Mouse (Mus musculus) thymus, adult 2 months (tissue): Measurements from ENCODE around the gene Trabd2b. TPM values are rescaled to one million over a fixed set of nuclear protein-coding genes. Genes with fewer than 3 reads are reported as not detected.

Experiments used
- DNase-seq: peaks from one replicate; pipeline ENCODE4 v3.0.0; 2021
- H3K27ac ChIP-seq: fragments of 200-500 bp; 2 replicates; pipeline ENCODE4 v1.5.1; 2012; ENCODE audit warnings: low read length, control low read depth; ENCODE audit not compliant: control insufficient read depth, insufficient read depth
- H3K27me3 ChIP-seq: fragments of 200-500 bp; 2 replicates; pipeline ENCODE4 v1.6.1; 2012; ENCODE audit warnings: mild to moderate bottlenecking, low read length, moderate library complexity, mixed read lengths; ENCODE audit not compliant: control insufficient read depth, insufficient read depth
- H3K36me3 ChIP-seq: fragments of 200-500 bp; 2 replicates; pipeline ENCODE4 v1.6.1; 2012; ENCODE audit warnings: mild to moderate bottlenecking, low read length, moderate library complexity; ENCODE audit not compliant: control insufficient read depth, insufficient read depth
- H3K4me1 ChIP-seq: fragments of 200-500 bp; replicated peaks from 2 replicates; pipeline ENCODE4 v1.6.1; 2012; ENCODE audit warnings: low read length; ENCODE audit not compliant: control insufficient read depth, insufficient read depth
- H3K4me3 ChIP-seq: fragments of 200-500 bp; 2 replicates; pipeline ENCODE4 v1.5.1; 2012; ENCODE audit warnings: mild to moderate bottlenecking, low read length, control low read depth, moderate library complexity; ENCODE audit not compliant: control insufficient read depth, insufficient read depth
- CTCF ChIP-seq: fragments of 200-500 bp; IDR thresholded peaks from 2 replicates; pipeline ENCODE4 v1.5.1; 2012; ENCODE audit warnings: mild to moderate bottlenecking, control low read depth, low read length, moderate library complexity, borderline replicate concordance; ENCODE audit not compliant: control insufficient read depth, poor library complexity, insufficient read depth; ENCODE audit errors: extremely low read depth
- POLR2A ChIP-seq: fragments of 200-500 bp; IDR thresholded peaks from 2 replicates; pipeline ENCODE4 v1.6.1; 2012; ENCODE audit warnings: mild to moderate bottlenecking, low read length, control low read depth, moderate library complexity; ENCODE audit not compliant: control insufficient read depth, poor library complexity, insufficient read depth; ENCODE audit errors: extremely low read depth
- WGBS: fragments of 180-500 bp; shearing (Covaris S2); methylation state at CpG from one replicate; pipeline ENCODE4 v1.1.7; 2018; 5-methylcytosine and 5-hydroxymethylcytosine counted together
- polyA plus RNA-seq: library from polyadenylated mRNA; depleted of rRNA; stranded (reverse); fragments of >200 nt; gene quantifications from 2 replicates; pipeline ENCODE4 v1.2.3, GENCODE M21; 2012

Trabd2b gene
- polyA plus RNA-seq, 1 experiment, result 1.5 TPM

DNA sequence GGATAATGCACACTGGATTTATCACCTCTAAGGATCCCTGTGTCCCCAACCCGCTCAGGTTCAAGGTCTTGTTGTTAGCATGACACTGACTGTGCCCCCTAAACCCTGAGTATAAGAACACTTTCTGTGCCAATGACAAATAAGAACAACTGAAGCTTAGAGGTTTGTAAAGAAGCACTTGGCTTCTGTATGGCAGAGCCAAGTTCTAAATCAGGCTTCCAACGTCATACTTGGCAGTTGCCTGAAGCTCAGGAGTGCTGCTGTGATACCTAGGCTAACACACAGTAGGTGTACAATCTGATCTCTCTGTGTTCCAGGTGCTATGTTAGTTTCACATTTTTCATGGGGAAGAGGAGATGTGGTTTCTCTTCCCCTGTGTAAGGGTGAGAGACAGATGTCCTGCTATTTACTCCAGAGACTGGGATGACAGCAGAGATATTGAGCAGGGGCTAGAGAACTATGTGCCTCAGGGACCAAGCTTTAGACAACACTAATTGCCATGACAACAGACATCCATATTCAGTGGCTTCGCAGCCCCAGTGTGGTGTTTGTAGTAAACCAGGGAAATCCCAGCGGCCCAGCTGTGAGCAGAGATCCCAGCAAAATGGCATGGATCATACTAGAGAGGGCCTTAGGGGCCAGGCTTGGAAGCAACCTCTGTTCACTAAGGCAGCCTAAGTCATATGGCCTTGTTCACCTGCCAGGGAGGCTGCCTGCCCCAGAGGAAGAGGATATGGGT lies 89.3 kb downstream of the Trabd2b start:
- Histone ChIP-seq H3K27me3 (no peaks in the 10 kb centered on the region), H3K4me3 (no peak overlapping the region), H3K27ac (no peak overlapping the region), H3K36me3 (no peaks in the 10 kb centered on the region), H3K4me1 (no peaks in the 10 kb centered on the region)
- no peak for TF ChIP-seq POLR2A
- 88% methylated on average over 4 of the region's 4 CpGs for WGBS
- no peak for DNase-seq

DNA sequence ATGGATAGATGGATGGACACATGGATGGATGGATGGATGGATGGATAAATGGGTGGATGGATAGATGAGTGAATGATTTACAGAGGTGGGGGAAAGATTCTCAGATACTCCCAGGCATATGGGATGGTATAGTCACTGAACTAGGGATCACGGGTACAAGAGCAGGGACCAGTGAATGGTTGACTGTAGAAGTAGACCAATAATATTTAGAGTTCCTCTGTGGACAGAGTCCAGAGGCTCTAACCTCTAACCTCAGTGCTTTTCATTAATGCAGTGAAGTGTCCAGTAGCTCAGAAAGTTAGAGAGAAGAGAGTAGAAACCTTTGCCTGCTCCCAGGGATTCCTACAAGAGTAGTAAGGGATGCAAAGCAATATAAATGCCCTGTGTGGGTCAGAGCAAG lies 93.1 kb downstream of the Trabd2b start:
- Histone ChIP-seq H3K27ac (no peak overlapping the region), H3K27me3 (no peaks in the 10 kb centered on the region), H3K4me3 (no peak overlapping the region), H3K4me1 (no peaks in the 10 kb centered on the region), H3K36me3 (no peaks in the 10 kb centered on the region)
- DNase-seq, result no peak
- TF ChIP-seq CTCF (no peak), POLR2A (no peak)
- 92% methylated on average over 1 of the region's 1 CpGs for WGBS

DNA sequence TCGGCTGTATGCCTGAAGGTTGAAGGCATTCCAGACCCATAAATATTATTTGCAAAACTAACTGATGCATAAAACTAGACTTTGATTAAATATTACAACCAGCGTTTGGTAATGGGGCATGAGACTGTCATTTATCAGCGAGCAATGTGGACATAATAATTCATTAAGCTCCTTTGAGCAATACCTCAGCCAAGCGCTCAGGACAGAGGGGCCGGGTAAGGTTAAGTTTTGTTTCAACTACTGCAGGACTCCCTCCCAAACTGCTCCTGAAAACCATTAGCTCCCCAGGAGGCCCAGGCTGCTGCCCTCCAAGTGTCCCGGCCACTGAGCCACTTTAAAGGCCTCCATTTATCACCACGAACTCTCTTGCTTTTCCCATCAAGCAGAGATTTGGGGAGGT lies 93.8 kb downstream of the Trabd2b start:
- no peak for DNase-seq
- Histone ChIP-seq H3K27me3 (no peaks in the 10 kb centered on the region), H3K36me3 (no peaks in the 10 kb centered on the region), H3K27ac (no peak overlapping the region), H3K4me1 (no peaks in the 10 kb centered on the region), H3K4me3 (no peak overlapping the region)
- WGBS, result 95% methylated on average over 7 of the region's 7 CpGs
- TF ChIP-seq CTCF, result no peak
- no peak for TF ChIP-seq POLR2A

DNA sequence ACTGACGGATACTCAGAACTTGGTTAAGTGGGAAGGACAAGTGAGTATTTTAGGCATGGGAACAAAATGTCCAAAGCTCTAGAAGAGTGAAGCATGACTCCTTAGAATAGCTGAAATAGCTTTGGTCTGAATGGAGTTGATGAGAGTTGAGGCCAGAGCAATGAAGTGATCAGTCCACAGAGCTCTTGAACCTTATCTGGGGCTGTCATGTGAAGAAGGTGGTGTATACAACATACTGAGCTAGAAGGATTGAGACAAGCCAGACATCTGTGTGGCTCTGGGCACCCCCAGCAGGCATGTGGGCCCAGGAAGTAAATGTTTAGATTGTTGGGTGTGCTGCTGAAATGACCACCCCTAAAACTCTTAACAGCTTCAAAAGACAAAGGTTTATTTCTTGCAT lies 94.5 kb downstream of the Trabd2b start:
- Histone ChIP-seq H3K27me3 (no peaks in the 10 kb centered on the region), H3K27ac (no peak overlapping the region), H3K4me3 (no peak overlapping the region), H3K36me3 (no peaks in the 10 kb centered on the region), H3K4me1 (no peaks in the 10 kb centered on the region)
- no peak for TF ChIP-seq POLR2A
- TF ChIP-seq CTCF, result no peak
- no peak for DNase-seq
- 98% methylated on average over 1 of the region's 1 CpGs for WGBS

DNA sequence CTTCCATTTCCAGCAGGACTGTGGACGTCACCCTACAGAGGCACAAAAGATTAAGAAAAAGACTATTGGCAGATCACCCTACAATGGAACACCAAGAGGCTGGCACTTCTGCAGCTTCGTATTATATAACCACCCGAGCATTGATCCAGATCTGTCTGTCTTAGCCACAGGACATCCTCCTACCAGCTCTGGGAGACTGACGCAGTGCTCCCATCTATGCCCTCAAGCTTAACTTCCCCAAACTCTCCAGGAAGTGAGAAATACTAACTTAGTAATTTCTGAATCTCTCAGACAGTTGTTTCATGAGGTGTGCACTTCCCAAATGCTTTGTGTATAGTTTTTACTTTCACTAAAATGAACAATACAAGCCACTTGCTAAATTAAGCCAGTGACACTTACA lies 95.1 kb downstream of the Trabd2b start:
- H3K27ac ChIP-seq, result no peak overlapping the region
- H3K27me3 ChIP-seq, result no peaks in the 10 kb centered on the region
- H3K4me1 ChIP-seq, result no peaks in the 10 kb centered on the region
- TF ChIP-seq CTCF (no peak), POLR2A (no peak)
- WGBS, result 41% methylated on average over 4 of the region's 4 CpGs
- no peaks in the 10 kb centered on the region for H3K36me3 ChIP-seq
- no peak for DNase-seq
- no peak overlapping the region for H3K4me3 ChIP-seq

DNA sequence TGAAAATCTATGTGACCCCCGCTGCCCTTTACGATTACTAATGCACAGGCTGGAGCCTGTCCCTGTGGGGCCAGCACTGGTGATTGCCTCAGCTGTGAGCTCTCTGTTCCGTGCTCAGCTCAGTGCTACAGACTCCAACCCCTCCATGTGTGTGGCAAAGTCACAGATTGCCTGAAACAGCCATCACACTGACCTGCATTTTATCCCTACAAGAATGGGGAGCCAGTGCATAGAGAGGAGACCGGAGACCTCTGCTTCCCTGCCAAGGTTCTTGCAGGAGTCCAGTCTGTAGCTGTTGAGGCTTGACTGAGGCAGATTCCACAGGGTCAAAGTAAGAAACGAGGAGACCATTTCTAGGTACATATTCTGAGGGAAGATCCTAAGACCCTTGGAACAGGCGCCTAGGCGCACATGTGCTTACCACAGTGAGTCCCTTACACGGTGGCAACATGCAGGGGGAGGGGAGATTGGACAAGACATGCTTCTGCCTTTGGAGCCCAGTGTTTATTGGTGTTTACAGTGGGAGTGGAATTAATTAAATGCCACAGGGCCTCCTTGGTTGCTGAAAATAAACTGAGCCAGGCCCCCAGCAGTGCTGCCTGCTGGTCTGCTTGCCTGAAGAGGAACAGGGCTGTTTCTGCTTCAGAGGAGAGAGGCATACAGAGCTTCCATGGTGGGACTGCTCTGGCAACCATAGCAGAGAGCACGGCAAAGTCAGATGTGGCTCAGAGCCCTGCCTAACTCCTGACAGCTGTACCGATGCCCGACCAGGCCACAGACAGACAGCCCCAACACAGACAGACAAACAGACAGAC lies 97.9 kb downstream of the Trabd2b start:
- DNase-seq, result no peak
- H3K27me3 ChIP-seq, result no peaks in the 10 kb centered on the region
- WGBS, result 92% methylated on average over 11 of the region's 11 CpGs
- H3K4me1 ChIP-seq, result no peaks in the 10 kb centered on the region
- H3K36me3 ChIP-seq, result no peaks in the 10 kb centered on the region
- H3K4me3 ChIP-seq, result no peak overlapping the region
- H3K27ac ChIP-seq, result no peak overlapping the region
- no peak for TF ChIP-seq POLR2A
- TF ChIP-seq CTCF, result no peak

DNA sequence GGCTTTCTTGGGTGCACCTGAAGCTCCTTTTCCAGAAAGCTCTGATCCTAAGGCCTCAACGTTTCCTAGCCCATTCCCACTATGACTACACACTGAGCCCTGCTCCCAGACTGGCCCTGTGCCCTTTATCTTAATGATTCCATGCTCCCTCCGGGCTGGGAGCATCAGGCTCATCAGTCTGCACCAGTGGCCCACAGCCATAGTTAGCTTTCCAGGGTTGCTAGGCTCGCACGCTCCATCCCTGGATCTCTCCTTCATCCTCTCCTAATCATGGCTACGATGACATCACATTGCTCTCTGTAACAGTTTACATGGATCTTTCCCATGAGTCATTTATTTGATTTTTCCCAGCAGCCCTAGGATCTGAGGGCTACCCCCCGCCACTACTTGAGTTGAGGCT lies 103.1 kb downstream of the Trabd2b start:
- Histone ChIP-seq H3K27ac (no peak overlapping the region), H3K36me3 (no peaks in the 10 kb centered on the region), H3K27me3 (no peaks in the 10 kb centered on the region), H3K4me1 (no peaks in the 10 kb centered on the region), H3K4me3 (no peak overlapping the region)
- no peak for DNase-seq
- TF ChIP-seq POLR2A (no peak), CTCF (no peak)
- WGBS, result 89% methylated on average over 6 of the region's 6 CpGs
